Mouse (Mus musculus) liver, embryonic 14.5 days (tissue): ENCODE results near the gene Sde2. TPM values are rescaled to one million over a fixed set of nuclear protein-coding genes. Genes with fewer than 3 reads are reported as not detected.

ENCODE experiments used
- ATAC-seq: fragments of 200-750 bp; cut with Nextera tagmentation; 2 replicates; pipeline ENCODE4 v1.8.0; 2017; ENCODE audit warnings: moderate number of reproducible peaks, mild to moderate bottlenecking, moderate library complexity; ENCODE audit not compliant: insufficient read depth
- DNase-seq, 3 experiments: peaks; one replicate each; pipeline ENCODE4 v3.0.0-alpha.2; 2012 to 2013; ENCODE audit warnings: low read depth in 3 of 3, low spot score in 3 of 3
- H3K27ac ChIP-seq: fragments of 300-500 bp; sonication (generic); 2 replicates; pipeline ENCODE4 v1.5.1; 2014; ENCODE audit warnings: moderate library complexity, mild to moderate bottlenecking, control low read depth, inconsistent platforms
- H3K27me3 ChIP-seq: fragments of 300-500 bp; sonication (generic); 2 replicates; pipeline ENCODE4 v1.6.1; 2014; ENCODE audit warnings: mild to moderate bottlenecking, low read length, moderate library complexity; ENCODE audit not compliant: control insufficient read depth, insufficient read depth
- H3K36me3 ChIP-seq: fragments of 300-500 bp; sonication (generic); replicated peaks from 2 replicates; pipeline ENCODE4 v1.6.1; 2014; ENCODE audit warnings: low read depth; ENCODE audit not compliant: control insufficient read depth, insufficient read depth
- H3K4me1 ChIP-seq, 2 experiments: fragments of 200-500 bp in 1 of 2; fragments of 300-500 bp in 1 of 2; sonication (generic) in 1 of 2; replicated peaks; 2 replicates each; pipeline ENCODE4 v1.6.1; 2012 to 2014; ENCODE audit warnings: antibody characterized with exemption in 1 of 2, inconsistent platforms in 1 of 2, low read length in 1 of 2; ENCODE audit not compliant: control insufficient read depth in 2 of 2, insufficient read depth in 2 of 2
- H3K4me2 ChIP-seq: fragments of 300-500 bp; sonication (generic); 2 replicates; pipeline ENCODE4 v1.6.1; 2014; ENCODE audit warnings: low read depth, mild to moderate bottlenecking, control low read depth, moderate library complexity
- H3K4me3 ChIP-seq, 2 experiments: fragments of 200-500 bp in 1 of 2; fragments of 300-500 bp in 1 of 2; sonication (generic) in 1 of 2; 2 replicates each; pipeline ENCODE4 v1.5.1; 2012 to 2014; ENCODE audit warnings: low read depth in 2 of 2, low read length in 2 of 2, mild to moderate bottlenecking in 2 of 2, control low read depth in 1 of 2, inconsistent platforms in 1 of 2, moderate library complexity in 1 of 2; ENCODE audit not compliant: insufficient read depth in 1 of 2
- H3K9ac ChIP-seq: fragments of 300-500 bp; sonication (generic); replicated peaks from 2 replicates; pipeline ENCODE4 v1.6.1; 2014; ENCODE audit warnings: mild to moderate bottlenecking, control low read depth, moderate library complexity
- H3K9me3 ChIP-seq: fragments of 300-500 bp; sonication (generic); 2 replicates; pipeline ENCODE4 v1.6.1; 2016; ENCODE audit warnings: low read length, mixed read lengths; ENCODE audit not compliant: control insufficient read depth
- CTCF ChIP-seq: IDR thresholded peaks from 2 replicates; pipeline ENCODE4 v1.5.1; 2016; ENCODE audit warnings: antibody characterized with exemption, low read depth, control low read depth
- EP300 ChIP-seq: IDR thresholded peaks from 2 replicates; pipeline ENCODE4 v1.6.1; 2016; ENCODE audit warnings: antibody characterized with exemption, low read depth
- WGBS: fragments of 180-500 bp; shearing (Covaris S2); extraction: QIAGEN DNeasy Blood & Tissue Kit; methylation state at CpG from one replicate; pipeline ENCODE4 v1.1.7; 2014; ENCODE audit not compliant: insufficient replicate concordance; 5-methylcytosine and 5-hydroxymethylcytosine counted together
- polyA plus RNA-seq, 2 experiments: library from polyadenylated mRNA; depleted of rRNA in 1 of 2; stranded (reverse) in 1 of 2; unstranded in 1 of 2; fragments of >200 nt; fragmentation: Nextera tagmentation in 1 of 2; extraction: Ambion mirVana in 1 of 2; gene quantifications; 2 replicates each; pipeline versions ENCODE4 v1.2.1 to v1.2.3; 2012 to 2014

Gene Sde2
- polyA plus RNA-seq, 2 experiments: 15.5 to 15.8 TPM

- no peak for TF ChIP-seq CTCF
- no peak for TF ChIP-seq EP300
- Histone ChIP-seq H3K9ac (no peak overlapping the region; the same call in 1 of the 2 replicates), H3K36me3 (peaks cover 10% of the 10 kb centered on the region), H3K4me3 (no peak overlapping the region; a peak in 1 of 4 replicates), H3K4me2 (peak overlapping the region; percentile 76), H3K4me1 (peaks cover 52 to 59% of the 10 kb centered on the region in 2 experiments), H3K27me3 (no peaks in the 10 kb centered on the region), H3K27ac (peak overlapping the region; percentile 94; the same call in 1 of the 2 replicates), H3K9me3 (no peaks in the 10 kb centered on the region)
- ATAC-seq (no peak), DNase-seq (no peak)
- WGBS: 80% methylated on average over 12 of the region's 12 CpGs
Measured at GRCm38 (mm10) chr1:180815371-180816024, 35.4 kb upstream of the Sde2 start.

GRCm38 (mm10) chr1:180818000-180818399 lies 32.9 kb upstream of the Sde2 start:
- H3K27me3 ChIP-seq: no peaks in the 10 kb centered on the region
- no peaks in the 10 kb centered on the region; the same call in 1 of the 2 replicates for H3K36me3 ChIP-seq
- ATAC-seq: peak; percentile 68
- no peaks in the 10 kb centered on the region for H3K9me3 ChIP-seq
- H3K9ac ChIP-seq: peak overlapping the region; percentile 59
- 14% methylated on average over 2 of the region's 2 CpGs for WGBS
- peak overlapping the region; percentile 57 for H3K4me2 ChIP-seq
- peak; percentile 75 to 88 (median 82) for DNase-seq
- H3K27ac ChIP-seq: peak overlapping the region; percentile 96
- peaks cover 74 to 79% of the 10 kb centered on the region in 2 experiments for H3K4me1 ChIP-seq
- TF ChIP-seq CTCF: no peak
- peak; percentile 78 for TF ChIP-seq EP300
- peak overlapping the region; percentile 11 to 16; a peak in 3 of 4 replicates for H3K4me3 ChIP-seq

GRCm38 (mm10) chr1:180821101-180821500 lies 29.8 kb upstream of the Sde2 start:
- peak; percentile 71 to 76 (median 72) for DNase-seq
- ATAC-seq: peak; percentile 81
- peak overlapping the region; percentile 50 for H3K4me2 ChIP-seq
- no peaks in the 10 kb centered on the region; the same call in 1 of the 2 replicates for H3K36me3 ChIP-seq
- H3K27me3 ChIP-seq: no peaks in the 10 kb centered on the region
- peak overlapping the region; percentile 87 for H3K27ac ChIP-seq
- TF ChIP-seq EP300 (peak; percentile 91), CTCF (no peak)
- H3K9ac ChIP-seq: peak overlapping the region; percentile 46
- no peaks in the 10 kb centered on the region for H3K9me3 ChIP-seq
- H3K4me1 ChIP-seq: peaks cover 80 to 83% of the 10 kb centered on the region in 2 experiments
- WGBS: 50% methylated on average over 6 of the region's 6 CpGs
- H3K4me3 ChIP-seq: no peak overlapping the region

- TF ChIP-seq CTCF (no peak), EP300 (no peak)
- Histone ChIP-seq H3K36me3 (no peaks in the 10 kb centered on the region; the same call in 1 of the 2 replicates), H3K27me3 (no peaks in the 10 kb centered on the region), H3K27ac (peak overlapping the region; percentile 87), H3K9me3 (no peaks in the 10 kb centered on the region), H3K4me1 (peaks cover 72 to 73% of the 10 kb centered on the region in 2 experiments), H3K4me2 (no peak overlapping the region), H3K9ac (peak overlapping the region; percentile 46), H3K4me3 (no peak overlapping the region)
- DNase-seq (no peak), ATAC-seq (no peak)
- 60% methylated on average over 5 of the region's 5 CpGs for WGBS
Measured at GRCm38 (mm10) chr1:180822276-180822675, 28.7 kb upstream of the Sde2 start.

- H3K27me3 ChIP-seq: no peaks in the 10 kb centered on the region
- H3K4me2 ChIP-seq: no peak overlapping the region
- no peaks in the 10 kb centered on the region; the same call in 1 of the 2 replicates for H3K36me3 ChIP-seq
- 71% methylated on average over 3 of the region's 3 CpGs for WGBS
- peaks cover 58 to 59% of the 10 kb centered on the region in 2 experiments for H3K4me1 ChIP-seq
- TF ChIP-seq EP300 (no peak), CTCF (no peak)
- H3K9ac ChIP-seq: no peak overlapping the region; the same call in 1 of the 2 replicates
- H3K4me3 ChIP-seq: no peak overlapping the region
- ATAC-seq (no peak), DNase-seq (no peak)
- H3K9me3 ChIP-seq: no peaks in the 10 kb centered on the region
- H3K27ac ChIP-seq: peak overlapping the region; percentile 87
Measured at GRCm38 (mm10) chr1:180823716-180824115, 27.2 kb upstream of the Sde2 start.
